Mouse (Mus musculus) ovary, postnatal 14 days (tissue): ENCODE measurements around the gene Pdlim4.

ENCODE experiments used
- DNase-seq: peaks from one replicate; pipeline ENCODE4 v3.0.0; 2022; ENCODE audit warnings: low spot score

Pdlim4 gene

DNA sequence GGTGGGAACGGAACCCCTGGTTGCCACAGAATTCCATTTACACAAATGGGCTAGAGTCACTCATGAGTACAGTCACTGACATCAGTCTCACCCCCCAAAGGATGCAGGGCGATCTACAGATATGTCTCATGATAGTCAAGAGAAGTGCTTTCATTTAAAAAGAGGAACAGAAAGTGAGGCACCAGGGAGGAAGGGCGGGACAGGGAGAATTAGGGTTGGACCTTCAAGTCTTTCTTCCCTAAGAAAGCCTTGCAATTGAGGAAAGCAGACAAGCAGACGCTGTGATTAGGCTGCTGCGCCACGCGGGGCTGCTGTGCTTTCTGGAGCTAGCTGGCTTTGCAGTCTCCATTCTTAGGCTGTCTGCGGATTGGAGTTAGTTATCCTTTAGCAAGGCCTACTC is 22.9 kb upstream of the Pdlim4 start:
- no peak for DNase-seq

DNA sequence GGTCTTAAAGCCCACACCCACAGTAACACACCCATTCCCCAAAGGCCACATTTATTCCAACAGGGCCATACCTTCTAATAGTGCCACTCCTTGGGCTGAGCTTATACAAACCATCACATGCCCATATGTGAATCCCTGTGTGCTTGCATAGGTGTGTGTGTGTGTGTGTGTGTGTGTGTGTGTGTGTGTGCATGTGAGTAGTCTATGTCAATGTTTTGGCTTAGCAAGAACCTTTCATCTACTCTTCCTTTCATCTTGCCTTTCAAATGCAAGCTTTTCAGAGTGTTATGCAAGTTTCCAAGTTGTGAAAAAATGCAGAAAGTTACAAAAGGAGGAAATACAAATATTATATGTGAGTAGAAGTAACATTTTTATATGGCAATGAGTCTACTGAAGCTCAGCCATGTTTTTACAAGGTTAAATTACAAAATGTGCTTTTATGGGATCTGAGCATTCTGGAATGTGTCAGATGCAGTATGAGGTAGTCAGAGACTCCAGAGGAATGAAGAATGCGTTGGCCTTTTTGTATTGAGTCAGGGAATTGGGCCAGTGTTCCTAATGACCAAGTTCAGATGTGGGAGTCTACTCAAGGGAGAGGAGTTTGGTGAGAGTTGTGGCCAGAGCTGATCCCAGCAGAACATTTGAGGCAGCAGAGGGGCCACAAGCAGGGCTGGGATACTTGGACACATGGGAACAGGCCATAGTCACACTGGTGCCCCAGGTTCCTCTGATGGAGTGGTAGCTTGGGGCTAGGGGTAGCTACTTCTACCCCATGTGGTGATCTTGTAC is 21.5 kb upstream of the Pdlim4 start:
- DNase-seq = no peak

DNA sequence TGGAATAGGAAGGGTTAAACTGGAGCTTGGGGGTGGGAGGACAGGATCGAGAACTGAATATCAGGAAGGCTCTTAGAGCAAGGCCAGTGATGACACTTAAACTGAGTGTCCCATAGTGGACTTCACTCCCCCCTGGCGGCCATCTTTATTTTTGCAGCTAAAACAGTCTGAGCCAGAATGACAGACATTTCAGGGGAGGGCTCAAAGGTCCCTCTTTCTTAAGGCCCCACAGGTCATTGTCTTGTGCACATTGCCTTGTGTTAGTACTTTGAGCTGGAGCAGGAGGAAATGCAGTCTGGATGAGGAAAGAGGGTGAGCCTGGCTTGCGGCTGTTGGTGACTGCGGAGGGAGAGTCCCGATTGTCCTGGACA is 20.1 kb upstream of the Pdlim4 start:
- peak; percentile 89 for DNase-seq

DNA sequence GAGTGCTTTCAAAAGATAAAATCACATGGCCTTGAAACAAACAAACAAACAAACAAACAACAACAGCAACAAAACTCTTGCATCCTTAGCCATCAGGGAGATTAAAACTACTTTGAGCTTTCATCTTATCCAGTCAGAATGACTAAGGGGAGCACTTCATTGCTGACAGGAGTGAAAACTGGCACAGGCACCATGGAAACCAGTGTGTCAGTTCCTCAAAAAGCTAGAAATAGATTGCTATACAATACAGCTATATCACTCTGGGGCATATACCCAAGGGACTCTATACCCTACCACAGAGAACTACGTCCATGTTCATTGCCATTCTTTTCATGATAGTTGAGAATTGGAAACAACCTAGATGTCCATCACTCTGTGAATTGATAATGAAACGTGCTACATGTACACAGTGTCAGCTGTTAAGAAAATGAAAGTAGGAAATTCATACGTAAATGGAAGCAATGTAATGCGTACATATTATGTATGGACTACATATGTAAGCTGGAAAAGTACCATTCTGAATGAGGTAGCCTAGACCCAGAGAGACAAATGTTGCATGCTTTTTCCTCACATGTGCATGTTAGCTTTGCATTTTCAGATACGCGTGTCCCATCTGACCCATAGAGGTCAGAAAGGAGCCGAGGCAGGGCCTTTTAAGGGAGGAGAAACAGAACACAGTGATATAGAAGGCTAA is 19.6 kb upstream of the Pdlim4 start:
- no peak for DNase-seq

DNA sequence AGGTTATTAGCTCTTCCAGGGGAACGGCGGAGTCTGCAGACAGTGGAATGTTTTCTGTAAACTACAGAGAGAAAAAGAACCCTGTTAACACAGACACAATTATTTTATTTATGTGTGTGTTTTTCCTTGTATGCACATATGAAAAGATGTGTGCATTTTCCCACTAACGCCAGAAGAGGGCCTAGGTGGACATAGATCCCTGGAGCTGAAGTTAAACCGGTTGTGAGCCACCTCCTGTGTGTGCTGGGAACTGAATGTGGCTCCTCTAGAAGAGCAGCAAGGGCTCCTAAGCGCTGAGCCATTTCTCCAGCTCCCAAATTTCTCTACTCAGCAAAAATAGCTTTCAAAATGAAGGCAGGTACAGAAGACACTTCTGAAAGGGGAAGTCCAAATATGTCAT is 17.0 kb upstream of the Pdlim4 start:
- no peak for DNase-seq

DNA sequence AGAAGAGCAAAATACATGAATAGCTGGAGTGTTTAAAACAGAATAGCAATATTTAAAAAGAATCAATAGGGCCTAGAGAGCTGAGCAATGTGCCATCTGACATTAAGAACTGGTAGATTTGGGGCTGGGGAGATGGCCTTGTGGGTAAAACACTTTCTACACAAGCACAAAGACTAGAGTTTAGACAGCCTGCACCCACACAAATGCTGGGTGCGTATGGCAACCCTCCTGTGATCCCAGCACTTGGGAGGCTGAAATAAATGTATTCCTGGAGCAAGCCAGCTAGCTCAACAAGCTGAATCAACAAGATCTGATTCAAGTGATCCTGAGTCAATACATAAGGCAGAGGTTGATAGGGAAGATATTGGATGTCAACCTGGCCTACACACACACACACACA is 16.2 kb upstream of the Pdlim4 start:
- no peak for DNase-seq

DNA sequence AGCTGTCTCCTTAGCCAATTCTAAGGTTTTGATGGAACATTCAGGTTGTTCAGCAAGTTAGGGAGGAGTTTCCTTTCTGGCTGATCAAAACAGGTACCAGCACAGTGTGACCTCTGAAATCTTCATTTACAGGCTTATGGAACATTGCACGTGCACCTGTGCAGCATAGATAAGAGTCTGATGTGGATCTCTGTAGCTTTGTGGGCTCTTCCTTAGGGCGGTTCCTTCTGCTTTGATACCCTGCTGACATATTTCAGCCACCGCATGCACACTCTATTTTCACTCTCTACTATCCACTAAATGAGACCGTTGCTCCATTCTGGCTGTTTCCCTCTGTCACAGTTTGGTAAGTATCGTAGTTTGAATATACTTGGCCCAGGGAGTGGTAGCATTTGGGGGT is 13.9 kb upstream of the Pdlim4 start:
- DNase-seq = no peak

DNA sequence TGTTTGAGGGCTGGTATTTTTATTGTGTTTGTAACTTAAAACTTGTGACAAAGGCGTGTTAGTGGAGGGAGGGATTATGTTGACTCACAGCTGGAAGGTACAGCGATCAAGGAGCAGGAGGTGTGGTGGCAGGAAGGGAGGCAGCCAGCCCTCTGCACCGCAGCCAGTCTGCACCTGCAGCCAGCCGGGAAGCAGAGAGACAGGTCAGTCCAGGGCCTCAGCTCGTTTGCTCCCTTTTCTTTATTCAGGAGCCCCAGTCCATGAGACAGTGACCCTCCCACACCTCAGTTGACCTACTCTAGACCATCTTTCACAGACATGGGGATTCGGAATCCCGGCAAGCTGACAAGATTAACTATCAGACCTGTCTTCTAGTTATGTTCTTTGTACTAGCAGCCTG is 11.6 kb upstream of the Pdlim4 start:
- DNase-seq = no peak

DNA sequence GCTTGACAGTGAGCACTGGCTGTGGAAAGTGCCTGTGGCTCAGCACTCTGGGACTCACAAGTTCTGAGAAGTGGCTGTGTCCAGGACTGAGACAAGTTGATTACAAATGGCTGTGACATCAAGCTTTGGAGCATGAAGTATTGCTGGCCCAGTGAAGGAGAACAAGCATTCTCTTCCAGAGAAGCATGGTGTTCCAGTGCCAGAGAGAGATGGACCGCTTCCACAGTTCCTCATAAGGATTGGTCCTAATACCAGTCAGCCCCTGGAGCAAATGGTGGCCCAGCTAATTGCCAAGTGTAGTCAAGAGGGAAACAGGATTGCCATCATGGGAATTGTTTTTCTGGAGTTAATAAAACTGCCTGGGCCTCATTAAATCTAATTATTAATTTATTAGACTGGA is 7.3 kb upstream of the Pdlim4 start:
- DNase-seq = no peak

DNA sequence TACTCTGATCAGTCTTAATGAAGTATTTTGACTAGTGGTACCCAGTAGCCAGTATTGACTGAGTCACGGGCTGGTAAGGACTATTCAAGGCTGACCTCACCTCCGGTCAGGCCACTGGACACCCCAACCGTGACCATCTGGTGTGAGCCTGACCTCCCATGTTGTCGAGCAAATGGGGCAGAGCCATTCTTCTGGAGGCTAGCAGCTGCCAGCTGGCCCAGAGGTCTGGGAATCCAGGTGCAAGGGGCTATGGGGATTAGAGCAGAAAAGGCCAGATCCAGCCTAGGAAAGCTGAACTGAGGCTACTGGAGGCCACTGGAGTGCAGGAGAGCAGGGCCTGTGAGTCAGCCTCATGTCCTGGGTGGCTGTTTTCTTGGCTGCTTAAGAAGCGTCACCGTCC is 6.5 kb upstream of the Pdlim4 start:
- no peak for DNase-seq

DNA sequence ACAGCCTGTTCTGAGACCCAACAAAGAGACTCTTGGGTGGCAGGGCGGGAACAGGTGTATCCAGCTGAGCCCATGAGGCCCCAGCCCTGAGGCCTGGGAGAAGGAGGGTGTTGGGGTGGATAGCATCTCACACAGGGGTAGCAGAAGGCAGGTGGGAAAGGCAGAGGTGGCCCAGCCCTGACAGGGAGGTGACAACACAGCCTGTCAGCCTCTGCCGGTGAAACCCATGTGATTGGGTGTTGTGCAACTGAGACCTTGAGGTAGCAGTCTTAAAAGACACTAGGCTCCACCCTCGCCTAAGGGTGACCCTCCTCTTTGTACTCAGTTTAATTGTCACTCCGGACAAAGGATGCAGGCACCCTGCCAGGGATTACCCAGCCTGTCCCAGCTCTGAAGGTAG is 4.5 kb upstream of the Pdlim4 start:
- DNase-seq = no peak

DNA sequence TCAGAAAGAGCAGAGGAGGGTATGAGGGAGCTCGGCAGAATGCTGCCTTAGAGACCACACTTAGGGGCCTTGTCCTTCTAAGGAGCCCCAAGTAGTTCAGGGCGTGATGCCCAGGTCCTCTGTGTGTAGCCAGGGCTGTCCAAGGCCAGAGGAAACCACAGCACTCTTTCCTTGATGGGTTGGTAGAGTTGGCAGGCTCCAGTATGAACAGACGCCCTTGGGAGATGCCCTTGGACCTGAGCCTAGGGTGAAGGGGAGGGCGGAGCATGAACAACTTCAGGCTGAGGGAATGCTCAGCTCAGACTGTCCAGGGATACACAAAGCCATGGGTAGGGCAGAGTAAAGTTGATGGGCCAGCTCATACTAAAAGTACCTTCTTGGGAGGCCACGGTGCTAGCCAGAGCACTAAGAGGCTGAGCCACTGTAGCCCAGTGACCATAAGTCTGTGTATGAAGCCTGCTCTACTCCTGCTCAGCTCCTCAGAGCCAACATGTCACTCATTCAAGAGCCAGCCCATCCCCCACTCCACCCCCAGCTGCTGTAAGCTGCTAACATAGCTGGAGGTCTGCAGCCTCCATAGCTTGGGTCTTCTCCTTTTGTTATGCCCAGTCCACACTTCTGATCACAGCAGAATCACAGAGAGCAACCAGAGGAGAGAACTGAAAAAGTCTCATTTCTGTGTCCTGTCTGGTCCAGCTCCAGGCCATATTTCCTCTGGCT is 3.1 kb upstream of the Pdlim4 start:
- no peak for DNase-seq

DNA sequence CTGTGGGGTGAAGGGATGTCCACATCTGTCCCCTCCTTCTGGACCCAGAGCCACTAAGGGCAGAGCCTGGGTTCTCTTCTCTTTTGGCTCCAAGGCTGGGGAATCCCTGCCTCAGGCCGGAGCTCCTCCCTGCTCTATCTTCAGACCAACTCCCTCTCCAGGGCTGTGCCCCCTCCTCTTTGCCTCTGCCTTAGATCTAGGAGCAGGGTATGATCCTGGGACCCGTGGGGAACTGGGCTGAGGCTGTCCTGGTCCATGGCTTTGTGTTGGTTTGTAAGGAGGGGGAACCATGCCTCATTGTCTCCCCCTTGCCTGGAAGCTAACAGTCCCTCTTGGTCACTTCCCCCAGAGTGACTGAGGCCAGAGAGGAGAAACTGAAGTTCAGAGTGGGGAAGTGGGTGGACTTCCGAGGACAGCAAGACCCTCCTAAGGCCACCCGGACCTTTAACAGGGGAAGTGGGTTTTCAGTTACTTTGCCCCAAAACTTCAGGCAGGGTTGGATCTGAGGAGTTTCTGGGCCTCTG is 756 bp downstream of the Pdlim4 start:
- no peak for DNase-seq

DNA sequence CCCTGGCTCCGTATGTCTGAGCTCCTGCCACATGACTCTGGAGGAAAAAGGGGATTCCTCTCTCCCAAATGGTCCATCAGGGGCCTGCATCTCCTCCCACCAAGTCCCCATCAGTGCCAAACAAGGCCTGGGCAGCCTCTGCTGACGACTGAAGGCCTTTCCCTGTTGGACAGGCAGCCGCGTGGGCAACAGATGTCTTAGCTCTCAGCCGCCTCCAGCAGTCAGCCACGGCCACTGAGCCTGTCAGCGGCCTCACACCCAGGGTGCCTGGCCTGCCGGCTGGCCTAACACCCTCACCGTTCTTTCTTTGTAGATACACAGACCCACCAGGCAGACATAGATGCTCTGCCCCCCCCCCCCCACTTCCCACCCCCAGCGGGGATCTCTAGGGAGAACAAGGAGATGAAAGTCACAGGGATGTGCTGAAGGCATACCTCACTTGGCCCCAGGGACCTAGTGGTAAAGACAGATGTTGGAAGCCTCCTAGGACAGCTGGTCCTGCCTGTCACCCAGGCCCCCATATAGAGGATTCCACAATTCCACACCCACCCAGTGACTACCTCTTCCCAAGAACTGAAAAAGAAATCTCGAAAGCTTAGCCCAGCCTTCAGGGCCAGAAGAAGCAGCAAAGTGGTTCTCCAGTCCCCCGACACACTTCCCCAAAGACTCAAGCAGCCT is 1.4 kb downstream of the Pdlim4 start:
- no peak for DNase-seq

DNA sequence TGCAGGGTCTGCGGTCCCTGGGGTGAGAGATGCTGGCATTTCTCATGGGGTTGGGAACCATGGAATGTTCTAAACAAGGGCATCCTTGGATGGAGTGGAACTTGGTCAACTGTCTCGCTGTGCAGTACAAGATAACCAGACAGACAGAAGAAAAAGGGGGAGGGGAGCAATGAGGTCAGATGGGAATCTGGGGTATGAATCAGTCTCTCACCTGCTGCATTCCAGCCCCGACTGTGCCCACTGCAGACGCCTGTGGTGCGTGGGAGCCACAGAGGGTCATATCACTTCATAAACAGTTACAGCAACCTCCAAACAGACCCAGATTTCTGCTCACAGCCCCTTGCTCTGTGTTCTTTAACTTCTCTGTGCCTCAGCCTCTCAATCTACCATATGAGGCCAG is 2.4 kb downstream of the Pdlim4 start:
- DNase-seq = no peak

DNA sequence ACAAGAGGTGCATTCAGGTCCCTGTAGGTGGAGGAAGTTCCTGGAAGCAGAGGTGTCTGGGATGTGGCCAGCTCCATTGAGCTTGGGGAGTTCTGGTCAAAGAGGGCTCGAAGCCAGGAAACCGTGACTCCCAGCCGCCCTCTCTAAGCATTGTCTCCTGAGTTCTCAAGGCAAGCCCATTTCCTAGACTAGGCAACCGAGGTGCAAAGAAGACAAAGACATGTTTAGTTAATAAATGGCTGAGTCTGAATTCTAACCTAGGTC is 3.0 kb downstream of the Pdlim4 start:
- no peak for DNase-seq

DNA sequence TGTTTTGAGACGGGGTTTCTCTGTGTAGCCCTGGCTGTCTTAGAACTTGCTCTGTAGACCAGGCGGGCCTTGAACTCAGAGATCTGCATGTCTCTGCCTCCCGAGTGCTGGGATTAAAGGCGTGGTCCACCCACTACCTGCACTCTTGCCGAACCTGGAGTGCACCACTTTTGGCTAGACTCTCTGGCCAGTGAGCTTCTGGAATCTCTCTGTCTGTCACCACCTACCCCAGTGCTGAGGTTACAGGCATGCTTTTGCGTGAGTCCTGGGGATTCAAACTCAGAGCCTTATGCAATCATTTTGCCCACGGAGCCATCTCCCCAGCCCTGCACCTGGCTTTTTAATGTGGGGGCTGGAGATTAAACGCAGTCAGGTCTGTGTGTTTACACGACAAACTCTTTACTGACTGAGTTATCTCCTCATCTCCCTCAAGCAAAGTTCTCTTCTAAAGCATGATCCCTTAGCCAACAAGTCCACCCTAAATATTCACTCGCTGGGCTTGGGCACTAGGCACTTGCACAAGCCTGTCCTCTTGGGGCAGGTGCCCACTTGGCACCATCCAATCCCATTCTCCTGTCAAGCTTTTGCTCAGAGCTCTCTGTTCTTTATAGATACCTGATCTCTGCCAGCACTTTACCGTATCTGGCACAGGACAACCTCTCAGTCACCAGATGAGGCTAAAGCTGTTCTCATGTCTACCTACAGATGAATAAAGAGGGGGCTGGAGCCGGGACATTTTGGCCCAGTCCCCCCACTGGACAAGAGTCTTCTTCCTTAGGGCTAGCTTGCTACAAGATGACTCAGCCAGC is 3.5 kb downstream of the Pdlim4 start:
- DNase-seq = no peak

DNA sequence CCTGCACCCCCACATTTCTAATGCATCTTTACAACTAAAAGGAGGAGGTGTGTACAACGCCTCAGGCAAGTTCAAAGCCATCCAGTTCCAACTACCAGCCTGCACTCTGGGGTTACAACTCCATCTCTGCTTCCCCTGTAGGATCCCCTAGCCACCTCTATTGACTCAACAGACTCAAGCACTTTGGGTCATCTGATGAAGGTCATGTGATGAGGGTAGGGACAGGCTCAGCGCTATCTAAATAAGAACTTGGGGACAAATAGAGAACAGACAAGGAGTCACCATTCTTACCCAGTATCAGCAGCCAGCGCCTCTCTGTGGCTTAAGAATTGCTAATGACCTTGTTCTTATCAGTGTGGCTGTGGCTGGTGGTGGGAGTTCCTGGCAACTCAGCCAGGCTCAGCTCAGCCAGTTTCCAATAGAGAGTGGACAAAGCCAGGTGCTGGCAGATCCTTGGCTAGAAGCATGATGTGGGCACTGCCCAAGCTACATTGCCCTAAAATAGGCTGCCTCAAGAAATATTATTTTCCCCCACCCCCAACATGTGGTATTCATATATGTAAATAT is 4.3 kb downstream of the Pdlim4 start:
- DNase-seq = no peak

DNA sequence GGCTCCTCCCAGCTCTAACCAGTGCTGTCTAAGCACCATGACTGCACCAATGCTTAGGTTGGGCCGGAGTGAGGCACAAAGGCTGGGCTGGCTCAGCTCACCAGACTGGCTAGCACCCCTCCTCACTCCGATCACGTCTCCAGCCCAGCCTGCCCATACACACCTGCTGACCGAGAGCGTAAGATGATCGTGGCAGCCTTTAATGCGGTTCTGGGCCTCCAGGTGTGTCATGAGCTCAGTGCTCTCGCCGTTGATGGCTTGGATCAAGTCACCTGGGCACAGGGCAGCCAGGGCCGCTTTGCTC is 5.4 kb downstream of the Pdlim4 start:
- no peak for DNase-seq

DNA sequence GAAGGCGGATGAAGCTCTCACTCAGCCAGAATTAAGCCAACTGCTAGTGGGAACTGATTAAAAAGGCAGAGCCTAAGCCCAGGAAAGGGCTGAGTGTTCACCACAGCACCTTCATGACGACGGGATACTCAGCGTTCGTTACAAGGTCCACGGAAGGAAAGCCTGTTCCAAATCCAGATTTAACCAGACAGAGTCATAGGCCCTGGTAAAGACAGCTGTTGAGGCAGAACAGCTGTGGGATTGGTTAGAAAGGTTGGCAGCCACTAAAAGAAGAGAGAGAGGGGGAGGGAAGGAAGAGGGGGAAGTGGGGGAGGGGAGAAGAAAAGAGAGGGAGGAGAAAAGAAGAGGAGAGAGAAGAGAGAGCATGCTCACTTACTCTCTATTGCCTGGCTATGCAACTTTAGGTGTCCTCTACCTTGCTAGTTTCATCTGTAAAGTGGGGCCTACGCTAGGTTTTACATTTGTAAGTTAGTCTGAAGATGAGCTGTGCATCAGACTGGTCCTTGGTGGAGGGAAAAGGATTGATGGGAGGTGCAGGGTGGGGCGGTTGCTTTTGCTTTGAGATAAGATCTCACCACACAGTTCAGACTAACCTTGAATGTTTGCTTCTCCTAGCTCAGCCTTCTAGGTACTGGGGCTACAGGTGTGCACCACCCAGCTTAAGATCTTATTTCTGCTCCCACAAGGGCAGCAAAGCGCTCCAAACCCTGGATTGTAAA is 5.9 kb downstream of the Pdlim4 start:
- no peak for DNase-seq

DNA sequence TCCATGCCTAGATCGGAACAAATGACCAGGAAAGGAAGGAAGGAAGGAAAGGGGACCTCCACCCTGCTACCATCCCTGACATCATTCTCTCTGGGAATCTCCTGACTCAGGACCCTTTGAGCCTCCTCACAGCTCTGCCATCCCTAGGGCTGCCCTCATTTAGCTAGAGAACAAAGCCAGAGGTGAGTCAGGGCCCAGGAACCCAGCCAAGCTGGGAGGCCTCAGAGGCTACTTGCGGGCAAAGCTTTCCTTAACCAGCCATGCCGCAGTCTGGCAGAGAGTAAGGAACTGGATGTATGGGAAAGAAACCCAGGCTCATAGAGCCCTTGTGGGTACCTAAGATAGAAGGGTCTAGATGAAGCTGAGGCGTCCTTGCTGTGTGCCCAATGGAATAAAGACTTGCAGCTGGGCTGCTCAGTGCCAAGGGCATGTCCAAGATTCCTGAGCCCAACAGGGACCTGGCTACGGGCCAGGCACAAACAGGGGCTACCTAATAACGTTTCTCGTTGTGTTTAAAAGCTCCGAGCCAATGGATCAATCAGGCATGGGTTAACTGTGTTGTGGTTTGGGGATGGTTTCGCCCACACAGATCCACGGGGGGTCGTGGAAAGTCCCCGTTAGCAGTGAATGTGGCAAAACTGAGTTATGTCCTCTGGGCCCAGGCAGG is 6.6 kb downstream of the Pdlim4 start:
- DNase-seq = no peak
